Mouse (Mus musculus) neutrophil, adult 5-6 weeks (primary cell): ENCODE results near the gene Dohh. TPM values are rescaled to one million over a fixed set of nuclear protein-coding genes. Genes with fewer than 3 reads are reported as not detected.

Experiments used
- ATAC-seq: fragments of 151-379, 151-347 bp; 2 replicates; pipeline ENCODE4 v1.8.0; 2017; ENCODE audit warnings: mild to moderate bottlenecking, moderate TSS enrichment; ENCODE audit not compliant: insufficient number of reproducible peaks, poor library complexity, low FRiP score, severe bottlenecking; ENCODE audit errors: extremely low read depth
- total RNA-seq: library from RNA; stranded (forward); fragments of 200-1000 nt; gene quantifications from 2 replicates; pipeline ENCODE4 v1.2.3, GENCODE M21; 2017

Gene Dohh
- total RNA-seq, result 11.2 and 16.9 TPM in 2 replicates

DNA sequence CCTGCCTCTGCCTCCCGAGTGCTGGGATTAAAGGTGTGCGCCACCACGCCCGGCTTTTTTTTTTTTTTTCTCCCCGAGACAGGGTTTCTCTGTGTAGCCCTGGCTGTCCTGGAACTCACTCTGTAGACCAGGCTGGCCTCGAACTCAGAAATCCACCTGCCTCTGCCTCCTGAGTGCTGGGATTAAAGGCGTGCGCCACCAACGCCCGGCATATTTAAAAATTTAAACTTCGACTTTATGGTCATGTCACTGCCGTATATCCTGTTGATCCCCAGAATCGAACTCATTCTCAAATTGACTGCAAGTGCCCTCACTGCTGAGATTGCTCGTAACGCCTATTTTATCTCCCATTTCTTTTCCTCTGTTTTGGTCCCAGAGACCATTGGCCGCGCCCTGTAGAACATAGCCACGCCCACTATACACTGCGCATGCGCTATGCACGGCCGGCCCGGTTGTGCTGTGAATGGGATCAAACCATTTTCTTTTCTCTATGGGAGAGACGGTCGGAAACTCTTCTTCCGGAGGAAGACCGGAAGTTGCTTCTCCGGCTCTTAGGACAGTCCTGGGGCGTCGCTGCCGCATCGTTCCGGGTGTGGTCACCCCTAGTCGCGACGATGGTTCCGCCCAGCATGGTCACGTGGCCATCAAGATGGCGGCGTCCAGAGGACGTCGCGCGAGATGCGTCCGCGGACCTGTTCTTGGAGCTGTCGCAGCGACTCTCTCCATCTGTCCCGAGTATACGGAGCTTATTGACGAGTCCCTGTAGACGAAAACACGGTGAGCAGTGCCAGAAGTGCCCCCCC lies at the start of gene Dohh, which contains the start of gene Gm48551:
Gene Dohh (plus strand): TSS at position 627 of the 803 bp plus-strand sequence.
Gene Gm48551 (plus strand): TSS at position 665 of the 803 bp plus-strand sequence.
- ATAC-seq, result peak; percentile 95

- ATAC-seq, result no peak
These were observed 48.6 kb upstream of the Dohh start for GRCm38 (mm10) chr10:81335393-81336340.

- ATAC-seq, result no peak
These were observed 47.7 kb upstream of the Dohh start for GRCm38 (mm10) chr10:81336558-81336957.

GRCm38 (mm10) chr10:81340551-81341332 lies 43.5 kb upstream of the Dohh start:
- no peak for ATAC-seq

DNA sequence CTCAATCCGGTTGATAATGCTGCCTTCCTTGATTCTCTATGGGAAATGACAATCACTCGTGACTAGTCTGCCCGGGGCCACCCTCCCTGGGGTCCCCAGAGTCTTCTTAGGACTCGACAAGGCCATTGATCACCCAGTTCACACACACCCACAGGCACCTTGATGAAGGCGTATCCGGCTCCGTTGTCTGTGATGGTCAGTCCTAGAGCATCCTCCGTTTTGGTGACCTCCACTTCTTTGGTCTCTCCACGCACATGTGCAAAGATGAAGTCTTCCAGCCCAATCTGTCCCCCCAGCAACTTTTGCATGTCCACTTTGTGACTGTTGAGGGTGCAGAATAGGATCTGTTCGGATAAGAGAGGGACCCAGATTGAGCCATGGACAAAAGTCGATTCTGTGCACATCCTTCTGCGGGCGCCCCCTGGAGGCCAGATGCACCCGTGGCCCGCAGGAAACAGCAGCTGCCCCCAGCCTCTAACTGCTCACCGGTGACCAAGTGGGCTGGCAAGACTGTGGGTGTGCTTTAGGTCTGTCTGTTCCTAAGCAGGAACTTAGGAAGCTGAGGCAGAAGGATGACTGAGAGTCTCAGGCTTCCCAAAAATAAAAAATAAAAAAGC lies 42.8 kb upstream of the Dohh start:
- ATAC-seq, result peak; percentile 47

DNA sequence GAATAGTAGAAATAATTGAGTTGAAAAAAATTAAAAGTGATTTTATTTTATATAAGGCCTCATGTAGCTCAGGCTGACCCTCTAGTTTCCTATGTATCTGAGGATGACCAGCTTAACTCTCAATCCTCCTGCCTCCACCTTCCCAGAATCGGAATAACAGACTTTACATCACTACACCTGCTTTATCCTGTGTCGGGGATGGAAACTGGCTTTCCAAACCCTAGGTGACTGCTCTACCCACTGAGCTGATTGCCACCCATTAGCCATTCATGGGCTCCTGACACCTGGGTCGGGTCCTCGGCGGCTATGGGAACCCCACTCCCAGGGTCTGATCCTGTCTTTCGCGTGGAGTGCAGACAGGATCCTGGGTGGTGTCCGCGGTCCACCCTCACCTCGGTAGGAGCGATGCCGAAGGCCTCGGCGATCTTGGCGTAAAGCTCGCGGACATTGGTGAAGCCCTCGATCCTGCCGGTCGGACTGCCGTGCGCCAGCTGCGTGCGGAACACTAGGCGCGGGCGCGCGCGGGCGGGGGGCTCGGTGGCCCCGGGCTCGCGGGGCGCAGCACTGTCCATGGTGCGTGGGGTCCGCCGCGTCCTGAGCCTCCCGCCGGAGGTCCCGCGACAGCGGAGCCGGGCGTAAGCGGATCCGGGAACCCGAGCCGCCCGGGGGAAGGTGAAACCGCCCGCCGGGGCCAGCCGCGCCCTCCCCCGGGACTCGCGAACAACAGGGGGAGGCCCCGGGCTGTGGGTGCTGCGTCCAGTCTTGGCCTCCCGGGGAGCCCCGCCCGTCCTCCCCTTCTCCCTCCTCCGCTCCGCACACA lies 41.3 kb upstream of the Dohh start, which contains the start of gene Gipc3:
Gene Gipc3 (minus strand): TSS at position 581 of the 820 bp plus-strand sequence.
- no peak for ATAC-seq

- peak; percentile 37 for ATAC-seq
These were observed 39.6 kb upstream of the Dohh start for GRCm38 (mm10) chr10:81344421-81345161.

DNA sequence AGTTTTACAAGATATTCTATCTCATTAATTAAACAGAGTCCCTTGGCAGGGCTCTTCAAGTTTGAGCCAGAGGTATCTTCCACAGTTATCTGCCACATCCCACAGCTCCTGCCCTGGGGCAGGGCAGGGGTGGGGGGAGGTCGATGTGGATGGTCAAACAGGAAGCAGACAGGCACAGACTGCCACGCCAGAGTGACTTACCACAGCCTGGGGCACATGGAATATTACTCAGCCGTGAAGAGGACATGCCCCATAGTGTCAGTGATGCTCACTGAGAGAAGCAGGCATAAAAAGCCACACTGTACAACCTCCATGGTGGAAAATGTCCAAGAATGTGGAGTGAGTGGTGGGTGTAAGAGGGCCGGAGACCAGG lies 39.1 kb upstream of the Dohh start:
- no peak for ATAC-seq

DNA sequence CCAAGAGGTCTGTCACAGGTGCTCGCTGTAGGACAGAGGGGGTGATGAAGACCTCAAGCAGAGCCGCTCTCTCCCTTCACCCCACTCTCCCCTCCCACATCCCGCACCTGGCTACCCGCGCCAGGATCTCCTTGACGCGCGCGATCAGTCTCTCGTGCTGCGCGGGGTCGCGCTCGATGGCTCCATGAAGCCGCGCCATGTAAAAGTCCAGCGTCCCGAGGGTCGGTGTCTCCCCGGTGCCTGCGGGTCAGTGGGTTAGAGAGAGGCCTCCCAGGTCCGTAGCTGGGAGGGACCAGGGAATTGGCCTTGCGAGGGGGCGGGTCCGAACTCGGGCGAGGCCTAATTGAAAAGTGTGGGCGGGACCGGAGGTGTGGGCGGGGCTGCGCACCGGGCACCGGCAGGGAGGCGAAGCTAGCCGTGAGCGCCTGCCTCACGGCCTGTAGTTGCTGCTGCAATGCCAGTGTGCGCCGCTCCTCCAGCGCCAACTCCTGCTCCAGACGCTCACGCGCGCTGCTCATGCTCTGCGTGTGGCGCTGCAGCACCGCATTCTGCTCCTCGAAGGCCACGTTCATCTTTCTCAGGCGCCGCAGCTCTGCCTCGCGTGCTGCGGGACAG lies 37.7 kb upstream of the Dohh start:
- ATAC-seq, result no peak

GRCm38 (mm10) chr10:81349146-81349545 lies 35.1 kb upstream of the Dohh start:
- no peak for ATAC-seq

- ATAC-seq, result no peak
These were observed 34.3 kb upstream of the Dohh start for GRCm38 (mm10) chr10:81349961-81350350.

- peak; percentile 94 for ATAC-seq
These were observed 33.7 kb upstream of the Dohh start, which contains the start of gene Hmg20b for GRCm38 (mm10) chr10:81350351-81351063. Hmg20b (minus strand) TSS chr10:81350480.

DNA sequence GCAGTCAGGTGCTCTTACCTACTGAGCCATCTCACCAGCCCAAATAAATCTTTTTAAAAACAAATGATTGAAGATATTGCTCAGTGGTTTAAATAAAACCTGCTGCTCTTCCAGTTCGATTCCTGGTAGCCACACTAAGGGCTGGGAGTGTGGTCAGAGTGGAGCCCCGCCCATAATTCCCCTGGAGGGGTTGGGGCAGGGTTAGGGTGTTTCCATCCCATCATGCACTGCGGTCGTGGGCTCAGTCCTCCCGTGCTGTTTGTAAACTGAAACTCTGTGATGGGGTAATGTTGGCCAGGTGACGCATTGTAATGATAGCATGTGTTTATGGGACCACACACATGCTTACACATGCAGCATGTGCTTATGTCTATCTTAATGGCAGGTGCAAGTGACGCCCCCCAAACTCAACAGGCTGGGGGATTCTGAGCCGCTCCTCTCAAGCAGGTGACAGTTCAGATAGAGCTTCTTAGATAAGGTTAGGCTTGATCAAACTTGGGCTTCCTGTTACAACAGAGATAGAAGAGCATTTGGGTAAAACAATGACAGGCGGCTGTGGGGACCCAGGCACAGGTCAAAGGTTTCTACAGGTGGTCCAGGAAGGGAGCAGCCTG lies 32.4 kb upstream of the Dohh start:
- ATAC-seq, result no peak

GRCm38 (mm10) chr10:81354738-81355477 lies 29.3 kb upstream of the Dohh start:
- no peak for ATAC-seq

DNA sequence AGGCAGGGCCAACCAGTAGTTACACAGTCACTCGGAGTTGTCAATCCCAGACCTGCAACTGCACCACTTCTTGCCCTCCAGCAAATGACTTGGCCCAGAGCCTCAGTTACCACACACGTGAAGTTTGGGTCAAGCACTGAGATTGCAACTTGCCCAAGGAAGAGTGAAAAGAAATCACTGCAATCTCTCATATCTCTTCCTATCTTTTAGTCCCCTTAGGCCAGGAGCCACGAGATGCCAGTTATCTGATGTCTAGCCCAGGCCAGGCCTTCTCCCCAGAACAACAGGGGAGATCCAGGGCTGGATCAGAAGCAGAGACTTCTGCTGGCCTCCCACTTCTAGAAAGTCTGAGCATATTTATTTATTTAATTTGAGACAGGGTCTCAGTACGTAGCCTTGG lies 28.7 kb upstream of the Dohh start:
- ATAC-seq, result no peak
